Mouse (Mus musculus) limb, embryonic 12.5 days (tissue): ENCODE results near the gene Sel1l3. TPM values are rescaled to one million over a fixed set of nuclear protein-coding genes. Genes with fewer than 3 reads are reported as not detected.

Experiments
- ATAC-seq: fragments of 200-750 bp; cut with Nextera tagmentation; 2 replicates; pipeline ENCODE4 v1.8.0; 2017; ENCODE audit warnings: low read depth, moderate TSS enrichment; ENCODE audit not compliant: insufficient number of reproducible peaks, insufficient read depth, low FRiP score, low TSS enrichment
- H3K27ac ChIP-seq: fragments of 300-500 bp; sonication (generic); 2 replicates; pipeline ENCODE4 v1.5.1; 2016; ENCODE audit warnings: mild to moderate bottlenecking, moderate library complexity
- H3K27me3 ChIP-seq: fragments of 300-500 bp; sonication (generic); 2 replicates; pipeline ENCODE4 v1.6.1; 2016; ENCODE audit warnings: mild to moderate bottlenecking, moderate library complexity
- H3K36me3 ChIP-seq: fragments of 300-500 bp; sonication (generic); 2 replicates; pipeline ENCODE4 v1.6.1; 2016; ENCODE audit warnings: mild to moderate bottlenecking, moderate library complexity
- H3K4me1 ChIP-seq: fragments of 300-500 bp; sonication (generic); replicated peaks from 2 replicates; pipeline ENCODE4 v1.6.1; 2016
- H3K4me2 ChIP-seq: fragments of 300-500 bp; sonication (generic); 2 replicates; pipeline ENCODE4 v1.6.1; 2016; ENCODE audit warnings: mild to moderate bottlenecking, moderate library complexity
- H3K4me3 ChIP-seq: fragments of 300-500 bp; sonication (generic); replicated peaks from 2 replicates; pipeline ENCODE4 v1.5.1; 2016; ENCODE audit warnings: mild to moderate bottlenecking
- H3K9ac ChIP-seq: fragments of 300-500 bp; sonication (generic); replicated peaks from 2 replicates; pipeline ENCODE4 v1.6.1; 2016; ENCODE audit warnings: mild to moderate bottlenecking, moderate library complexity
- H3K9me3 ChIP-seq: fragments of 300-500 bp; sonication (generic); 2 replicates; pipeline ENCODE4 v1.6.1; 2016; ENCODE audit warnings: mild to moderate bottlenecking, moderate library complexity
- WGBS: fragments of 180-500 bp; shearing (Covaris S2); methylation state at CpG from one replicate; pipeline ENCODE4 v1.1.7; 2016; 5-methylcytosine and 5-hydroxymethylcytosine counted together
- polyA plus RNA-seq: library from polyadenylated mRNA; unstranded; fragments of >200 nt; fragmentation: Nextera tagmentation; extraction: Ambion mirVana; gene quantifications from 2 replicates; pipeline ENCODE4 v1.2.1, GENCODE M21; 2016

The Sel1l3 gene
- polyA plus RNA-seq, 1 experiment from 2014 or later, result 1.3 TPM

- Histone ChIP-seq H3K4me1 (peaks cover 4% of the 10 kb centered on the region), H3K27me3 (no peaks in the 10 kb centered on the region), H3K4me3 (no peak overlapping the region), H3K36me3 (no peaks in the 10 kb centered on the region), H3K9ac (no peak overlapping the region), H3K27ac (no peak overlapping the region), H3K9me3 (no peaks in the 10 kb centered on the region), H3K4me2 (no peak overlapping the region)
- no peak for ATAC-seq
- WGBS, result 76% methylated on average over 2 of the region's 2 CpGs
These were observed 59.6 kb downstream of the Sel1l3 start for GRCm38 (mm10) chr5:53154078-53154477.

- 82% methylated on average over 5 of the region's 5 CpGs for WGBS
- no peak for ATAC-seq
- no peak overlapping the region for H3K9ac ChIP-seq
- no peak overlapping the region for H3K27ac ChIP-seq
- H3K4me3 ChIP-seq, result no peak overlapping the region
- H3K9me3 ChIP-seq, result no peaks in the 10 kb centered on the region
- H3K27me3 ChIP-seq, result no peaks in the 10 kb centered on the region
- peaks cover 9% of the 10 kb centered on the region for H3K4me1 ChIP-seq
- no peaks in the 10 kb centered on the region for H3K36me3 ChIP-seq
- no peak overlapping the region for H3K4me2 ChIP-seq
These were observed 60.6 kb downstream of the Sel1l3 start for GRCm38 (mm10) chr5:53153144-53153543.

GRCm38 (mm10) chr5:53151379-53151960 lies 62.3 kb downstream of the Sel1l3 start:
- Histone ChIP-seq H3K27ac (no peak overlapping the region), H3K4me1 (peaks cover 17% of the 10 kb centered on the region), H3K9me3 (no peaks in the 10 kb centered on the region), H3K27me3 (no peaks in the 10 kb centered on the region), H3K4me2 (no peak overlapping the region), H3K4me3 (no peak overlapping the region), H3K36me3 (no peaks in the 10 kb centered on the region), H3K9ac (no peak overlapping the region)
- ATAC-seq, result no peak
- 75% methylated on average over 18 of the region's 18 CpGs for WGBS

- Histone ChIP-seq H3K9me3 (no peaks in the 10 kb centered on the region), H3K4me1 (peaks cover 19% of the 10 kb centered on the region)
These were observed 64.6 kb downstream of the Sel1l3 start for GRCm38 (mm10) chr5:53148960-53149685.

GRCm38 (mm10) chr5:53148160-53148923 lies 65.4 kb downstream of the Sel1l3 start:
- Histone ChIP-seq H3K9me3 (no peaks in the 10 kb centered on the region), H3K36me3 (no peaks in the 10 kb centered on the region), H3K27ac (no peak overlapping the region), H3K27me3 (no peaks in the 10 kb centered on the region), H3K9ac (no peak overlapping the region), H3K4me1 (peaks cover 19% of the 10 kb centered on the region), H3K4me3 (no peak overlapping the region), H3K4me2 (no peak overlapping the region)
- no peak for ATAC-seq
- WGBS, result 38% methylated on average over 8 of the region's 8 CpGs

More at GRCm38 (mm10) chr5:53148960-53149685, 64.6 kb downstream of the Sel1l3 start:
- no peak overlapping the region for H3K9ac ChIP-seq
- H3K36me3 ChIP-seq, result no peaks in the 10 kb centered on the region
- no peak overlapping the region for H3K27ac ChIP-seq
- H3K4me2 ChIP-seq, result no peak overlapping the region
- no peak for ATAC-seq
- 93% methylated on average over 7 of the region's 7 CpGs for WGBS
- no peak overlapping the region for H3K4me3 ChIP-seq
- H3K27me3 ChIP-seq, result no peaks in the 10 kb centered on the region

- H3K4me2 ChIP-seq, result no peak overlapping the region
- no peaks in the 10 kb centered on the region for H3K27me3 ChIP-seq
- peaks cover 19% of the 10 kb centered on the region for H3K4me1 ChIP-seq
- no peak overlapping the region for H3K9ac ChIP-seq
- no peaks in the 10 kb centered on the region for H3K9me3 ChIP-seq
- H3K27ac ChIP-seq, result no peak overlapping the region
- 82% methylated on average over 4 of the region's 4 CpGs for WGBS
- no peak for ATAC-seq
- no peak overlapping the region for H3K4me3 ChIP-seq
- no peaks in the 10 kb centered on the region for H3K36me3 ChIP-seq
These were observed 66.3 kb downstream of the Sel1l3 start for GRCm38 (mm10) chr5:53147418-53147817.

GRCm38 (mm10) chr5:53146684-53147061 lies 67.1 kb downstream of the Sel1l3 start:
- peaks cover 19% of the 10 kb centered on the region for H3K4me1 ChIP-seq
- H3K27ac ChIP-seq, result no peak overlapping the region
- H3K9me3 ChIP-seq, result no peaks in the 10 kb centered on the region
- no peak overlapping the region for H3K9ac ChIP-seq
- H3K4me3 ChIP-seq, result no peak overlapping the region
- WGBS, result 59% methylated on average over 4 of the region's 4 CpGs
- no peak overlapping the region for H3K4me2 ChIP-seq
- ATAC-seq, result no peak
- no peaks in the 10 kb centered on the region for H3K27me3 ChIP-seq
- no peaks in the 10 kb centered on the region for H3K36me3 ChIP-seq

- Histone ChIP-seq H3K4me3 (no peak overlapping the region), H3K4me2 (no peak overlapping the region), H3K36me3 (no peaks in the 10 kb centered on the region), H3K27me3 (no peaks in the 10 kb centered on the region), H3K27ac (no peak overlapping the region), H3K4me1 (peaks cover 19% of the 10 kb centered on the region), H3K9me3 (no peaks in the 10 kb centered on the region), H3K9ac (no peak overlapping the region)
- WGBS, result 40% methylated on average over 10 of the region's 10 CpGs
- no peak for ATAC-seq
These were observed 67.6 kb downstream of the Sel1l3 start for GRCm38 (mm10) chr5:53146049-53146683.

- H3K4me3 ChIP-seq, result no peak overlapping the region
- H3K27me3 ChIP-seq, result no peaks in the 10 kb centered on the region
- no peak for ATAC-seq
- H3K36me3 ChIP-seq, result no peaks in the 10 kb centered on the region
- no peaks in the 10 kb centered on the region for H3K9me3 ChIP-seq
- H3K4me1 ChIP-seq, result peaks cover 14% of the 10 kb centered on the region
- 81% methylated on average over 5 of the region's 5 CpGs for WGBS
- H3K4me2 ChIP-seq, result no peak overlapping the region
- H3K9ac ChIP-seq, result no peak overlapping the region
- H3K27ac ChIP-seq, result no peak overlapping the region
These were observed 71.1 kb downstream of the Sel1l3 start for GRCm38 (mm10) chr5:53142587-53142986.

GRCm38 (mm10) chr5:53140158-53140927 lies 73.4 kb downstream of the Sel1l3 start:
- no peak overlapping the region for H3K27ac ChIP-seq
- H3K4me3 ChIP-seq, result no peak overlapping the region
- no peaks in the 10 kb centered on the region for H3K9me3 ChIP-seq
- no peak overlapping the region for H3K9ac ChIP-seq
- no peak overlapping the region for H3K4me2 ChIP-seq
- no peak for ATAC-seq
- H3K27me3 ChIP-seq, result no peaks in the 10 kb centered on the region
- H3K36me3 ChIP-seq, result no peaks in the 10 kb centered on the region
- H3K4me1 ChIP-seq, result no peaks in the 10 kb centered on the region
- 93% methylated on average over 8 of the region's 8 CpGs for WGBS
